Mouse (Mus musculus) heart, adult 2 months (tissue): ENCODE measurements around the gene Lrch4. TPM values are rescaled to one million over a fixed set of nuclear protein-coding genes. Genes with fewer than 3 reads are reported as not detected.
A peak's percentile ranks its signal among the peaks of the same experiment; 100 is the strongest.

Source experiments
- DNase-seq, 2 experiments: peaks; one replicate each; pipeline ENCODE4 v3.0.0; 2021
- H3K27ac ChIP-seq: fragments of 200-600 bp; 2 replicates; pipeline ENCODE4 v1.8.1; 2022
- H3K27me3 ChIP-seq: fragments of 200-500 bp; 2 replicates; pipeline ENCODE4 v1.6.1; 2012; ENCODE audit warnings: mild to moderate bottlenecking, low read length, inconsistent platforms, mixed read lengths; ENCODE audit not compliant: control insufficient read depth, insufficient read depth
- H3K36me3 ChIP-seq: fragments of 200-500 bp; 2 replicates; pipeline ENCODE4 v1.6.1; 2012; ENCODE audit warnings: low read length, inconsistent platforms; ENCODE audit not compliant: control insufficient read depth, insufficient read depth
- H3K4me1 ChIP-seq: fragments of 200-500 bp; 2 replicates; pipeline ENCODE4 v1.6.1; 2011; ENCODE audit warnings: low read length; ENCODE audit not compliant: control insufficient read depth, insufficient read depth
- H3K4me3 ChIP-seq: fragments of 200-600 bp; 2 replicates; pipeline ENCODE4 v1.8.1; 2022
- H3K79me2 ChIP-seq: fragments of 200-500 bp; replicated peaks from 2 replicates; pipeline ENCODE4 v1.6.1; 2012; ENCODE audit warnings: mild to moderate bottlenecking, inconsistent platforms, low read length, moderate library complexity, mixed read lengths; ENCODE audit not compliant: control insufficient read depth, insufficient read depth
- H3K9ac ChIP-seq: fragments of 200-500 bp; 2 replicates; pipeline ENCODE4 v1.6.1; 2012; ENCODE audit warnings: low read depth, mild to moderate bottlenecking, control low read depth, inconsistent platforms, low read length, mixed read lengths
- CTCF ChIP-seq: fragments of 200-600 bp; IDR thresholded peaks from 2 replicates; pipeline ENCODE4 v1.8.1; 2022; ENCODE audit warnings: antibody characterized with exemption, mild to moderate bottlenecking, moderate library complexity
- EP300 ChIP-seq: fragments of 200-500 bp; IDR thresholded peaks from 2 replicates; pipeline ENCODE4 v1.6.1; 2011; ENCODE audit warnings: low read depth, low read length, control low read depth; ENCODE audit not compliant: insufficient read depth
- POLR2A ChIP-seq: fragments of 200-500 bp; IDR thresholded peaks from 2 replicates; pipeline ENCODE4 v1.6.1; 2011; ENCODE audit warnings: mild to moderate bottlenecking, low read depth, low read length, control low read depth; ENCODE audit not compliant: insufficient read depth
- WGBS: fragments of 180-500 bp; shearing (Covaris S2); methylation state at CpG from one replicate; pipeline ENCODE4 v1.1.7; 2018; 5-methylcytosine and 5-hydroxymethylcytosine counted together
- intact Hi-C: fragments of 180-260 bp; cut with DNase I; formaldehyde crosslinking; loops from one replicate; pipeline ENCODE4 v1.15.1; 2025
- polyA plus RNA-seq: library from polyadenylated mRNA; depleted of rRNA; stranded (reverse); fragments of >200 nt; gene quantifications from 2 replicates; pipeline ENCODE4 v1.2.3, GENCODE M21; 2012
- total RNA-seq, 2 experiments: library from RNA; stranded (reverse); gene quantifications; 2 replicates each; pipeline ENCODE4 v1.2.3; 2021

Lrch4 gene
- total and polyA plus RNA-seq, 3 experiments: 17.1 to 29.1 (median 20.0) TPM

DNA sequence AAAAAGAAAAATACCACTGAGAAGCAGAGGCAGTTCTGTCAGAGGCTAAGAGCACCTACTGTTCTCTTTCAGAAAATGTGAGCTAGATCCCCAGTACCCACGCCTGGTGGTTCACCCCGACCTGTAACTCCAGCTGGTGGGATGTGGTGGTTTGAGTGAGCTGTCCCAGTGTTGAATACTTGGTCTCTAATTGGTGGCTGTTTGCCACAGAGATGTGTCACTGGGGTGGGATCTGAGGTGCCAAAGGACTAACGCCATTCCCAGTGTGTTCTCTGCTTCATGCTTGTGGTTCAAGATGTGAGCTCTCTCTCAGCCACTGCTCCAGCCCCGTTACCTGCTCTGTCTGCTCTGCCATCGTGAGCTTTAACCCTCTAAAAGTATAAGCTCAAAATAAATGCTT is 38.4 kb upstream of the Lrch4 start:
- no peak for DNase-seq
- Histone ChIP-seq H3K4me3 (no peak overlapping the region), H3K79me2 (no peaks in the 10 kb centered on the region), H3K4me1 (no peaks in the 10 kb centered on the region), H3K27ac (no peak overlapping the region), H3K27me3 (no peaks in the 10 kb centered on the region), H3K36me3 (no peaks in the 10 kb centered on the region), H3K9ac (no peak overlapping the region)
- 75% methylated on average over 5 of the region's 5 CpGs for WGBS
- TF ChIP-seq CTCF (no peak), POLR2A (no peak), EP300 (no peak)
- intact Hi-C loops: no loop called here

DNA sequence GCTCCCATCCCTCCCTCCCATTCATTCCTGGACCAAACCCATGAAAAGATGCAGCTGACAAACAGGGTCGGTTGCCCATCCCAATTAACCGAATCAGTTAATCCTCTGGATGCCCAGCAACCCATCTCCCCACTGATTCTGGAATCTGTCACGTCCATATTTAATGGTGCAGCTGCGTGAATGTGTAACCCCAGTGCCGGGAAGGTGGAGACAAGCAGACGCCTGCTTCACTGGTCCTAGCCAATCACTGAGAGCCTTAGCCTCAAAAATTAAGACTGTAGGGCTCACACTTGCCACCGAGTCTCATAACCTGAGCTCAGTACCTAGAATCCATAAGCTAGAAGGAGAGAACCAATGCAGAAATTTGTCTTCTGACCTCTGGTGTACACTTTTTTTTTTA is 33.0 kb upstream of the Lrch4 start:
- intact Hi-C loops: no loop called here
- Histone ChIP-seq H3K27me3 (no peaks in the 10 kb centered on the region), H3K79me2 (no peaks in the 10 kb centered on the region), H3K36me3 (no peaks in the 10 kb centered on the region), H3K4me1 (peaks cover 7% of the 10 kb centered on the region), H3K4me3 (no peak overlapping the region), H3K27ac (no peak overlapping the region), H3K9ac (no peak overlapping the region)
- no peak for TF ChIP-seq POLR2A
- TF ChIP-seq EP300: no peak
- no peak for TF ChIP-seq CTCF
- DNase-seq: no peak
- WGBS: 84% methylated on average over 7 of the region's 7 CpGs

DNA sequence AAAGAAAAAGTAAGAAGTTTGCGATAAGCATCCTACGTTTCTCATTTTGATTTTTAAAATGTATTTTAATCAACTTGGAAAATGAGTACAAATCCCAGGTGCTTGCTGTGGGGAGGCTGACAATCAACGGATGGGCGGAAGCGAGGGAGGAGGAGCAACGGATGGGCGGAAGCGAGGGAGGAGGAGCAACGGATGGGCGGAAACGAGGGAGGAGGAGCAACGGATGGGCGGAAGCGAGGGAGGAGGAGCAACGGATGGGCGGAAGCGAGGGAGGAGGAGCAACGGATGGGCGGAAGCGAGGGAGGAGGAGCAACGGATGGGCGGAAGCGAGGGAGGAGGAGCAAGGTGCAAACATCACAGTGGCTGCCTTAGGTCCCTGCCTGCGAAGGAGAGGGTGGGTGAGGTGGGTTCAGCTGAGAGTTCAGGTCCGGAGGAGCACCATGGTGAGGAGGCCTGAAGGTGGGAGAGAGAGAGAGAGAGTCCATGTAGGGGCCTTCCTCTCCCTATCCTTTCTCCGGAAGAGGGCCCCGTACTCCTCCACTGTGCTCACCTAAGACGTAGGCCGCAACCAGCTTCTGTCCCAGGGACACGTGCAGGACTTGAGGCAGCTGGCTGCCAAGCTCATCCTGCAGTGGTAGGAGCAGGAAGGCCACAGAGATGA is 32.2 kb upstream of the Lrch4 start:
- Histone ChIP-seq H3K4me1 (peaks cover 7% of the 10 kb centered on the region), H3K9ac (0 out of 2 replicates have a peak overlapping the region, but pooled peaks have one; percentile 20), H3K79me2 (no peaks in the 10 kb centered on the region), H3K27me3 (no peaks in the 10 kb centered on the region), H3K36me3 (no peaks in the 10 kb centered on the region), H3K27ac (peak overlapping the region; percentile 33; the same call in 1 of the 2 replicates), H3K4me3 (no peak overlapping the region)
- TF ChIP-seq EP300: no peak
- TF ChIP-seq POLR2A: peak; percentile 65; the same call in 1 of the 2 replicates
- peak; percentile 31 to 44 for DNase-seq
- intact Hi-C loops: no loop called here
- WGBS: 52% methylated on average over 25 of the region's 30 CpGs

DNA sequence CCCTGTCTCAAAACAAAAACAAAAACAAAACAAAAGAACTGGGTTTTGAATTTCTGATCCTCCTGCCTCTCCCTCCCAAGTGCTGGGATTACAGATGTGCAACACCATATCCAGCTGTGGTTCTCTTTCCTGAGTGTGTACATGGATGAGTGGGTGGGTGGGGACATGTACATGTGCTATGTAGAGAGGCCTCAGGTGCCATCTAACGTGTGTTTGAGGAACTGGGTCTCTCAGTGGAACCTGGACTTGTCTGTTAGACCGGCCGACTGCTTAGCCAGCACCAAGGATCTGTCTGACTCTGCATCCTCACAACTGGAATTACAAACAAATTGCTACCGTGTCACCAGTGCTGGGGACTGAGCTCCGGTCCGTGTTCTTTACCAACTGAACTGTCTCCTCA is 31.3 kb upstream of the Lrch4 start:
- Histone ChIP-seq H3K27ac (no peak overlapping the region), H3K9ac (no peak overlapping the region), H3K4me3 (no peak overlapping the region), H3K36me3 (no peaks in the 10 kb centered on the region), H3K27me3 (no peaks in the 10 kb centered on the region), H3K79me2 (no peaks in the 10 kb centered on the region; the same call in 1 of the 2 replicates), H3K4me1 (peaks cover 9% of the 10 kb centered on the region)
- intact Hi-C loops: no loop called here
- no peak for DNase-seq
- TF ChIP-seq POLR2A (no peak), EP300 (no peak), CTCF (no peak)
- WGBS: 88% methylated on average over 6 of the region's 6 CpGs

DNA sequence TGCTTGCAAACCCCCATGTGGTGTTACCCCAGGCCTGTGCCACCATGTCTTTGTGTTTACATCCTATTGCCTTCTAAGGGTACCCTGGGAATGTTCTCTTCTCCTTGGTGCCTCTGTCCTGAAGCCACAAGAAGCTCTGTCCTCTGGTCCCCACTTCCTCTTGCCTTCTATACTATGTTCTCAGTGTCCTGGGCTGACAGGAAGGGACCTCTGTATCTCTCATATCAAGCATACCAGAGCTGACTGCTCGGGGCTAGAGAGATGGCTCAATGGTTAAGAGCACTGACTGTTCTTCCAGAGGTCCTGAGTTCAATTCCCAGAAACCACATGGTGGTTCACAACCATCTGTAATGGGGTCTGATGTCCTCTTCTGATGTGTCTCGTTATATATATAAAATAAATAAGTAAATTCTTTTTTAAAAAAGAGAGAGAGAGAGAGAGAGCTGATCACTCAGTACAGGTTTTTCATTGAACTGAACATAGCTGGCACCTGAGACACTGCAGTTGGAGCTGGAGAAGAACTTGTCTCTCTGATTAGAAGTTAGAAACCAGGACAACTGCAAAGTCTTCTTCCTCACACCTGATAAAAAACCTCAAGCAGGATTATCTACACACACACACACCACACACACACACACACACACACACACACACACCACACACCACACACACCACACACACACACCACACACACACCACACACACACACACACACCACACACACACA is 30.7 kb upstream of the Lrch4 start:
- intact Hi-C loops: no loop called here
- H3K9ac ChIP-seq: no peak overlapping the region
- no peak for DNase-seq
- H3K4me3 ChIP-seq: no peak overlapping the region
- H3K79me2 ChIP-seq: no peaks in the 10 kb centered on the region; the same call in 1 of the 2 replicates
- WGBS: 63% methylated on average over 2 of the region's 2 CpGs
- H3K27ac ChIP-seq: no peak overlapping the region
- peaks cover 9% of the 10 kb centered on the region for H3K4me1 ChIP-seq
- H3K36me3 ChIP-seq: no peaks in the 10 kb centered on the region
- no peaks in the 10 kb centered on the region for H3K27me3 ChIP-seq
- TF ChIP-seq CTCF (no peak), POLR2A (no peak), EP300 (no peak)

DNA sequence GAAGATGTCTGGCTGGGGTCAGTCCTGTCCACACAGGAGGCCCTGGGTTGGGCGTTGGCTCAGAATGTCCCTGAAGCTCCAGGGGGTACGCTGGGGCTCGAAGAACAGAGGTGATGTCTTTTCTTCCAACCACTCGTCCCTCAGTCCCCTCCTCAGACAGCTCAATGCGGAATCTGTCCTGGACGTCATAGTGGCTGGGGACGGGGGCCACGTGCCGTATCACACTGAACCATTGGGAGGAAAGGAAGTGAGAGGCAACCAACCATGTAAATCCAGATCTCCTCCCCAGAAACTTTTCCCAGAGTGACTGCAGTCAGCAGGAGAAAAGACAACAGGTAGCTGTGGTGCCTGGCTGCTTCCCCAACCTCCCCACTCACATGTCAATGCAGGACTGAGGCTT is 29.3 kb upstream of the Lrch4 start:
- Histone ChIP-seq H3K27ac (peak overlapping the region; percentile 99; the same call in 1 of the 2 replicates), H3K4me1 (peaks cover 9% of the 10 kb centered on the region), H3K36me3 (no peaks in the 10 kb centered on the region), H3K27me3 (no peaks in the 10 kb centered on the region), H3K79me2 (no peaks in the 10 kb centered on the region; the same call in 1 of the 2 replicates), H3K9ac (peak overlapping the region; percentile 82), H3K4me3 (peak overlapping the region; percentile 60)
- DNase-seq: no peak
- intact Hi-C loops: no loop called here
- TF ChIP-seq POLR2A: no peak
- TF ChIP-seq EP300: no peak
- TF ChIP-seq CTCF: no peak
- 42% methylated on average over 9 of the region's 9 CpGs for WGBS
